In the genomic region with DNA sequence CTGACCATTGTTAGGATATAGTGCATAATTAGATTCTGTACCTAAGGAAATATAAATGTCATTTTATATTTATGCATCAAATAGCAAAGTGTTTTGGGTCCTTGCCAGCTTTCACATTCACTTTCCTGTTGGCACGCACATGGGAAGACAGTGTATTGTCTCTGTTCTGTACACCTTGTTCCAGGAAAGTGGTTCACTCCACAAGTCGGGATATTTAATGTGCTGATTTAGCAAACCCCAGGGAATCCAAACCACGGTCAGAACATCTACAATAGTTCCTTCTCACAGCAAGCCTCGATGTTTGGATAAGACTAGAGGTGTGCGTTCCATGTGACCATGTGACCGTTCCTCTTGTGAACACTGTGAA, we compare ENCODE assay signal across 13 mouse cellular contexts. TPM values are rescaled to one million over a fixed set of nuclear protein-coding genes. Genes with fewer than 3 reads are reported as not detected.
DNase-seq lines count a peak whose midpoint lies in the region; ATAC-seq and TF ChIP-seq lines count a peak whose summit lies in the region.
"Had no signal": no experiment of that assay in that cellular context is flagged by ENCODE, and none has a peak within 500 bp of the region (broad histone marks: within the 10 kb centered on the region; RNA-seq: fewer than 3 reads in every experiment).

No protein-coding gene starts in this region.

- no peak overlapping the region for H3K4me3 ChIP-seq in heart, embryonic 16.5 days (ENCODE audit: low read length)
- H3K4me3 ChIP-seq in heart, embryonic 10.5 days: no peak overlapping the region
- no peak overlapping the region for H3K4me3 ChIP-seq in lung, embryonic 14.5 days (ENCODE audit: low read depth, low read length)
- no peak overlapping the region for H3K4me3 ChIP-seq in forebrain, embryonic 16.5 days (replicated peaks; ENCODE audit: low read length)
- H3K4me3 ChIP-seq in neural tube, embryonic 14.5 days (ENCODE audit: low read depth, low read length): no peak overlapping the region
- H3K4me3 ChIP-seq: embryonic facial prominence, embryonic 12.5 days; liver, embryonic 15.5 days had no signal

- no peaks in the 10 kb centered on the region for H3K27me3 ChIP-seq in heart, embryonic 16.5 days (ENCODE audit: control insufficient read depth, insufficient read depth, low read length)
- no peaks in the 10 kb centered on the region for H3K27me3 ChIP-seq in heart, embryonic 10.5 days (ENCODE audit: insufficient read depth, poor library complexity, severe bottlenecking)
- H3K27me3 ChIP-seq in lung, embryonic 14.5 days (ENCODE audit: insufficient read depth, low read length): no peaks in the 10 kb centered on the region
- no peaks in the 10 kb centered on the region for H3K27me3 ChIP-seq in forebrain, embryonic 16.5 days (replicated peaks; ENCODE audit: control insufficient read depth, insufficient read depth, low read length)
- no peaks in the 10 kb centered on the region for H3K27me3 ChIP-seq in neural tube, embryonic 14.5 days (ENCODE audit: control insufficient read depth, insufficient read depth, low read length)
- H3K27me3 ChIP-seq: embryonic facial prominence, embryonic 12.5 days; liver, embryonic 15.5 days had no signal

- no peak for ATAC-seq in heart, embryonic 16.5 days (replicated peaks; ENCODE audit: extremely low read depth, insufficient read depth, low FRiP score)
- ATAC-seq in lung, embryonic 14.5 days (ENCODE audit: insufficient read depth): 0 out of 2 replicates have a peak, but pooled peaks have one; percentile 6
- ATAC-seq in forebrain, embryonic 16.5 days: peak; percentile 15
- peak; percentile 38; the same call in 1 of the 2 replicates for ATAC-seq in neural tube, embryonic 14.5 days (ENCODE audit: low read depth)
- ATAC-seq: inflammation-experienced regulatory T-cells, adult 6 months had no signal

- H3K4me2 ChIP-seq in heart, embryonic 16.5 days (ENCODE audit: low read depth, low read length): no peak overlapping the region
- no peak overlapping the region for H3K4me2 ChIP-seq in lung, embryonic 14.5 days
- no peak overlapping the region for H3K4me2 ChIP-seq in forebrain, embryonic 16.5 days (ENCODE audit: low read length)
- H3K4me2 ChIP-seq in neural tube, embryonic 14.5 days (ENCODE audit: low read depth, low read length): no peak overlapping the region
- H3K4me2 ChIP-seq: embryonic facial prominence, embryonic 12.5 days; liver, embryonic 15.5 days had no signal

- DNase-seq in heart, embryonic 10.5 days (ENCODE audit: low spot score): no peak
- peak; percentile 41 for DNase-seq in lung, embryonic 14.5 days
- DNase-seq in lung, postnatal 4 days: no peak
- no peak for DNase-seq in T-cell, adult 2 months (ENCODE audit: low spot score)
- DNase-seq: cerebellum, postnatal 10 days; left cerebral cortex, postnatal 4 days; thymus, postnatal 14 days had no signal

- no peaks in the 10 kb centered on the region for H3K4me1 ChIP-seq in heart, embryonic 16.5 days (ENCODE audit: control insufficient read depth, insufficient read depth, low read length)
- no peaks in the 10 kb centered on the region for H3K4me1 ChIP-seq in heart, embryonic 10.5 days
- no peaks in the 10 kb centered on the region for H3K4me1 ChIP-seq in lung, embryonic 14.5 days (ENCODE audit: insufficient read depth)
- peaks cover 17% of the 10 kb centered on the region for H3K4me1 ChIP-seq in forebrain, embryonic 16.5 days (replicated peaks; ENCODE audit: control insufficient read depth, insufficient read depth, low read length)
- no peaks in the 10 kb centered on the region for H3K4me1 ChIP-seq in neural tube, embryonic 14.5 days (ENCODE audit: control insufficient read depth, insufficient read depth, low read length)
- H3K4me1 ChIP-seq: embryonic facial prominence, embryonic 12.5 days; liver, embryonic 15.5 days had no signal

- H3K27ac ChIP-seq in heart, embryonic 16.5 days (ENCODE audit: low read length): peak overlapping the region; percentile 16; the same call in 1 of the 2 replicates
- H3K27ac ChIP-seq in heart, embryonic 10.5 days: no peak overlapping the region
- H3K27ac ChIP-seq in lung, embryonic 14.5 days (ENCODE audit: low read depth): peak overlapping the region; percentile 43; the same call in 1 of the 2 replicates
- peak overlapping the region; percentile 49 for H3K27ac ChIP-seq in forebrain, embryonic 16.5 days (ENCODE audit: low read length)
- no peak overlapping the region for H3K27ac ChIP-seq in neural tube, embryonic 14.5 days (ENCODE audit: low read depth, low read length)
- H3K27ac ChIP-seq: embryonic facial prominence, embryonic 12.5 days; liver, embryonic 15.5 days had no signal

- H3K9ac ChIP-seq in heart, embryonic 16.5 days (ENCODE audit: low read length): no peak overlapping the region
- H3K9ac ChIP-seq in lung, embryonic 14.5 days: no peak overlapping the region
- no peak overlapping the region for H3K9ac ChIP-seq in forebrain, embryonic 16.5 days (replicated peaks; ENCODE audit: low read depth, low read length)
- H3K9ac ChIP-seq in neural tube, embryonic 14.5 days (replicated peaks; ENCODE audit: low read depth, low read length): no peak overlapping the region
- H3K9ac ChIP-seq: embryonic facial prominence, embryonic 12.5 days; liver, embryonic 15.5 days had no signal

- WGBS in heart, embryonic 16.5 days: 78% methylated on average over 6 of the region's 6 CpGs
- WGBS in heart, embryonic 10.5 days: 96% methylated on average over 6 of the region's 6 CpGs
- WGBS in lung, embryonic 14.5 days: 62% methylated on average over 6 of the region's 6 CpGs
- 38% methylated on average over 6 of the region's 6 CpGs for WGBS in forebrain, embryonic 16.5 days
- 65% methylated on average over 6 of the region's 6 CpGs for WGBS in neural tube, embryonic 14.5 days

- H3K9me3 ChIP-seq in heart, embryonic 16.5 days (replicated peaks; ENCODE audit: control insufficient read depth, low read length): no peaks in the 10 kb centered on the region
- no peaks in the 10 kb centered on the region for H3K9me3 ChIP-seq in heart, embryonic 10.5 days
- H3K9me3 ChIP-seq in lung, embryonic 14.5 days (ENCODE audit: low read depth, low read length): no peaks in the 10 kb centered on the region
- H3K9me3 ChIP-seq in forebrain, embryonic 16.5 days (ENCODE audit: control insufficient read depth, low read length): no peaks in the 10 kb centered on the region
- no peaks in the 10 kb centered on the region for H3K9me3 ChIP-seq in neural tube, embryonic 14.5 days (ENCODE audit: control insufficient read depth, low read length)
- H3K9me3 ChIP-seq: embryonic facial prominence, embryonic 12.5 days; liver, embryonic 15.5 days had no signal

- TF ChIP-seq CTCF in lung, embryonic 14.5 days (IDR thresholded peaks at IDR 0.05; ENCODE audit: low read depth): no peak

- peaks cover 24% of the 10 kb centered on the region for H3K36me3 ChIP-seq in heart, embryonic 16.5 days (ENCODE audit: control insufficient read depth, insufficient read depth)
- peaks cover 63% of the 10 kb centered on the region for H3K36me3 ChIP-seq in heart, embryonic 10.5 days
- peaks cover 61% of the 10 kb centered on the region for H3K36me3 ChIP-seq in lung, embryonic 14.5 days (ENCODE audit: insufficient read depth)
- H3K36me3 ChIP-seq in forebrain, embryonic 16.5 days (ENCODE audit: control insufficient read depth, insufficient read depth): peaks cover 4% of the 10 kb centered on the region; the same call in 1 of the 2 replicates
- no peaks in the 10 kb centered on the region for H3K36me3 ChIP-seq in neural tube, embryonic 14.5 days (ENCODE audit: control insufficient read depth, insufficient read depth, low read length)

RNA-seq across cellular contexts. Expression of gene Ndufc2, which starts 7.7 kb away (rescaled TPM):
- 592 and 600 TPM in 2 replicates for polyA plus RNA-seq in heart, embryonic 16.5 days (2015; fragmentation: Nextera tagmentation; extraction: Ambion mirVana)
- 380 and 484 TPM in 2 replicates for polyA plus RNA-seq in heart, embryonic 10.5 days (2016; fragmentation: Nextera tagmentation; extraction: Ambion mirVana)
- 345 and 369 TPM in 2 replicates for polyA plus RNA-seq in lung, embryonic 14.5 days (2014; fragmentation: Nextera tagmentation; extraction: Ambion mirVana)
- 398 and 425 TPM in 2 replicates for polyA plus RNA-seq in forebrain, embryonic 16.5 days (2015; fragmentation: Nextera tagmentation; extraction: Ambion mirVana)
- polyA plus RNA-seq in neural tube, embryonic 14.5 days (2014; fragmentation: Nextera tagmentation; extraction: Ambion mirVana): 490 and 530 TPM in 2 replicates

RNA-seq across cellular contexts. Expression of gene Alg8, which starts 20.7 kb away (rescaled TPM):
- polyA plus RNA-seq in heart, embryonic 16.5 days (2015; fragmentation: Nextera tagmentation; extraction: Ambion mirVana): 26.3 and 28.8 TPM in 2 replicates
- polyA plus RNA-seq in heart, embryonic 10.5 days (2016; fragmentation: Nextera tagmentation; extraction: Ambion mirVana): 47.3 and 53.4 TPM in 2 replicates
- 42.4 and 45.1 TPM in 2 replicates for polyA plus RNA-seq in lung, embryonic 14.5 days (2014; fragmentation: Nextera tagmentation; extraction: Ambion mirVana)
- 18.6 and 19.1 TPM in 2 replicates for polyA plus RNA-seq in forebrain, embryonic 16.5 days (2015; fragmentation: Nextera tagmentation; extraction: Ambion mirVana)
- 9.6 and 12.0 TPM in 2 replicates for polyA plus RNA-seq in neural tube, embryonic 14.5 days (2014; fragmentation: Nextera tagmentation; extraction: Ambion mirVana)

RNA-seq across cellular contexts. Expression of gene Thrsp, which starts 25.5 kb away (rescaled TPM):
- polyA plus RNA-seq in heart, embryonic 16.5 days (2015; fragmentation: Nextera tagmentation; extraction: Ambion mirVana): 1.0 and 2.0 TPM in 2 replicates
- 0.43 and 0.51 TPM in 2 replicates for polyA plus RNA-seq in heart, embryonic 10.5 days (2016; fragmentation: Nextera tagmentation; extraction: Ambion mirVana)
- 0.58 and 0.61 TPM in 2 replicates for polyA plus RNA-seq in lung, embryonic 14.5 days (2014; fragmentation: Nextera tagmentation; extraction: Ambion mirVana)
- 4.6 and 5.3 TPM in 2 replicates for polyA plus RNA-seq in forebrain, embryonic 16.5 days (2015; fragmentation: Nextera tagmentation; extraction: Ambion mirVana)
- polyA plus RNA-seq in neural tube, embryonic 14.5 days (2014; fragmentation: Nextera tagmentation; extraction: Ambion mirVana): 1.3 and 1.4 TPM in 2 replicates

RNA-seq across cellular contexts. Expression of gene Kctd14, which starts 59.1 kb away (rescaled TPM):
- 1.4 and 1.5 TPM in 2 replicates for polyA plus RNA-seq in heart, embryonic 16.5 days (2015; fragmentation: Nextera tagmentation; extraction: Ambion mirVana)
- 0.47 and 0.87 TPM in 2 replicates for polyA plus RNA-seq in heart, embryonic 10.5 days (2016; fragmentation: Nextera tagmentation; extraction: Ambion mirVana)
- 3.1 and 4.2 TPM in 2 replicates for polyA plus RNA-seq in lung, embryonic 14.5 days (2014; fragmentation: Nextera tagmentation; extraction: Ambion mirVana)
- polyA plus RNA-seq in forebrain, embryonic 16.5 days (2015; fragmentation: Nextera tagmentation; extraction: Ambion mirVana): 1.9 and 2.2 TPM in 2 replicates
- 2.1 and 2.5 TPM in 2 replicates for polyA plus RNA-seq in neural tube, embryonic 14.5 days (2014; fragmentation: Nextera tagmentation; extraction: Ambion mirVana)

RNA-seq across cellular contexts. Expression of gene Kctd21, which starts 59.9 kb away (rescaled TPM):
- 3.8 and 4.1 TPM in 2 replicates for polyA plus RNA-seq in heart, embryonic 16.5 days (2015; fragmentation: Nextera tagmentation; extraction: Ambion mirVana)
- 4.1 and 4.6 TPM in 2 replicates for polyA plus RNA-seq in heart, embryonic 10.5 days (2016; fragmentation: Nextera tagmentation; extraction: Ambion mirVana)
- 4.7 and 5.7 TPM in 2 replicates for polyA plus RNA-seq in lung, embryonic 14.5 days (2014; fragmentation: Nextera tagmentation; extraction: Ambion mirVana)
- 7.5 and 7.8 TPM in 2 replicates for polyA plus RNA-seq in forebrain, embryonic 16.5 days (2015; fragmentation: Nextera tagmentation; extraction: Ambion mirVana)
- 7.5 and 9.8 TPM in 2 replicates for polyA plus RNA-seq in neural tube, embryonic 14.5 days (2014; fragmentation: Nextera tagmentation; extraction: Ambion mirVana)

Comparison
In these comparisons a context has a peak if more than half of its experiments do, and no peak if none do; other contexts are left out.
1. H3K27ac ChIP-seq: peak in heart, embryonic 16.5 days (single experiment), lung, embryonic 14.5 days (single experiment) and forebrain, embryonic 16.5 days (single experiment); none in heart, embryonic 10.5 days (single experiment) and neural tube, embryonic 14.5 days (single experiment).